Mouse (Mus musculus) CH12F3 (cell line): Measurements from ENCODE around the gene Tmem245.

Experiments used
- in situ Hi-C: fragments of 300-500 bp; cut with MboI; formaldehyde crosslinking; loops from 2 replicates; pipeline ENCODE4 v1.14.3; 2020; ENCODE audit warnings: low sequenced_read_pairs

Gene Tmem245

DNA sequence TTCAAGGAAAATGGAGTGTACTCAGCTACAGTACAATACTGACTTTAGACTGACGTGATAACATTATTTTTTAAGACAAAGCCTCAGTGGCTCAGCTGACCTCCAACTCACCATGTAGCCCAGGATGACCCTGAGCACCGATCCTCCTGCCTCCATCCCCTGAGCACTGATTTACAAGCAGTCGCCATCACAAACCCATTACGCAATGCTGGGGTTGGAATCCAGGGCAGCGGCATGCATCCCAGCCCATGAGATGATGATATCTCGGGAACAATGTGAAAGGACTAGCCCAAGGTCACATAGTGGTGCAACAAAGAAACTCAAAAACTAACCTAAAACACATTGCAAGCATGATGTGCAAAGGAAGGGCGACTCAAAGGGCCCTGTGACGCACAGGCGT lies 123.0 kb downstream of the Tmem245 start:
- in situ Hi-C loops, result no loop called here

GRCm38 (mm10) chr4:56820017-56820550 lies 127.2 kb downstream of the Tmem245 start:
- in situ Hi-C loops, result no loop called here
